Mouse (Mus musculus): ENCODE measurements around the gene Axin2.

GRCm38 (mm10) chr11:108973459-108973858 lies 53.3 kb downstream of the Axin2 start:
- TF ChIP-seq EP300 (IDR thresholded peaks at IDR 0.05) (no peak), CTCF (IDR thresholded peaks at IDR 0.05) (no peak)
